Mouse (Mus musculus): Measurements from ENCODE around the gene Ap2a1.

DNA sequence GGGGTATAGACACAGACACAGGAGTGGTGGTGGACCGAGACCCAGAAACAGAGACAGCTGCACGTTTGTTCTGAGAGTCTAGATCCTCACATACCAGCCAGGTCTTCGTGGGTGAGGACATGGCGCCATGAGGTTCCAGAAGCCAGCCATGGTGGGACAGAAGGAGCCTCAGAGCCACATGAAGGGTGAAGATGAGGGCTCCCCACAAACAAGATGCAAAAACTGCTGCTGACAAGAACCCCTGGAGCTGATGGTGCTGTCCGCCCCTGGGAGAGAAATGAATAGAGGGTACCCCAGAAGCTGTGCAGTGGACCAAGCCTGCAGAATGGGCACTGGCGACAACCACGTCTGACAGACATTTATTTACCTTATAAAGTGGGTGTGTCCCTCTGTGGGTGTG lies 41.8 kb upstream of the Ap2a1 start:
- TF ChIP-seq EP300 (IDR thresholded peaks at IDR 0.05; ENCODE audit: insufficient read depth, low read depth, low read length), result no peak
- TF ChIP-seq CTCF (IDR thresholded peaks at IDR 0.05), result no peak
- TF ChIP-seq POLR2A (IDR thresholded peaks at IDR 0.05; ENCODE audit: insufficient read depth, low read depth, low read length), result no peak
